8 mouse cellular contexts compared by ENCODE assay signal in the genomic region with DNA sequence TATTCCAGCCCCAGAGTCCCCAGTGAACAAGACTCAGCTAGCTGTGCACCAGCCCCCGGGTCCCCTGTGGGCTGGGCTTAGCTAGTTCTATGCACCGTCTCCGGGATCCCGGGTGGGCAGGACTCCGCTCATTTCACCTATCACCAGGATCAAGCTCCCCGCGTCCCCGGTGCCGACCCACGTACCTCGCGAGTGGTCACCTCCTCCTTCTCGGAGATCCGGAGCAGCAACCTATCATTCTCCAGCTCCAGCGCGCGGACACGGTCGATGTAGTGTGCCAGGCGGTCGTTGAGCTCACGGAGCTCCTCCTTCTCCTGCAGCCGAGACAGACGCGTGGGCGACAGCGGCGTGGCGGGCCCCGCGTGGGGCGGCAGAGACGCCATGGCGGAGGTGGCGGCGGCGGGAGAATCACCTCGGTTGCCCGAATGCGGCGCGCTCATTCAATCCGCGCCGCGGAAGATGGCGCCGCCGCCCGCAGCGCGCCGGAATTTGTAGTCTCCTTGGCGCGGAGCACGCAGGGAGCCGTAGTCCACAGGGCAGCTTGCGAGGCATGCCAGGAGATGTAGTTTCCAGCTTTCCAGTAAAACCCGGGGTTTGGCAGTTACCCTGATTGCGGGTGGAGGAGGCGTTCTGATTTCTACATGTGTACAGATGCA. TPM values are rescaled to one million over a fixed set of nuclear protein-coding genes. Genes with fewer than 3 reads are reported as not detected.
DNase-seq lines count a peak whose midpoint lies in the region; ATAC-seq lines count a peak whose summit lies in the region.

A gene (minus strand): TSS at position 467 of the 656 bp plus-strand sequence.

- H3K4me1 ChIP-seq in erythroblast, embryonic 14.5 days (ENCODE audit: control insufficient read depth): peaks cover 57% of the 10 kb centered on the region
- H3K4me1 ChIP-seq in intestine, embryonic 15.5 days (replicated peaks): peaks cover 36% of the 10 kb centered on the region

- peak within 1 kb of the TSS; percentile 72 for H3K27ac ChIP-seq in intestine, embryonic 15.5 days

- H3K36me3 ChIP-seq in erythroblast, embryonic 14.5 days (ENCODE audit: control insufficient read depth): peaks cover 12% of the 10 kb centered on the region
- no peaks in the 10 kb centered on the region for H3K36me3 ChIP-seq in intestine, embryonic 15.5 days

- H3K4me2 ChIP-seq in intestine, embryonic 15.5 days (replicated peaks): peak within 1 kb of the TSS; percentile 85

- H3K9ac ChIP-seq in intestine, embryonic 15.5 days: peak within 1 kb of the TSS; percentile 65

- peaks cover 42% of the 10 kb centered on the region for H3K27me3 ChIP-seq in erythroblast, embryonic 14.5 days (ENCODE audit: control insufficient read depth)
- no peaks in the 10 kb centered on the region for H3K27me3 ChIP-seq in intestine, embryonic 15.5 days (replicated peaks)

- under 1% methylated on average over 61 of the region's 61 CpGs for WGBS in intestine, embryonic 15.5 days

- no peak for ATAC-seq in erythroblast, adult 5-6 weeks (replicated peaks; ENCODE audit: low FRiP score, poor library complexity, severe bottlenecking)
- peak; percentile 55 for ATAC-seq in intestine, embryonic 15.5 days
- ATAC-seq in megakaryocyte-erythroid progenitor cell, adult 5-6 weeks (replicated peaks; ENCODE audit: low FRiP score, low TSS enrichment, poor library complexity, severe bottlenecking): peak; percentile 48

- peak within 1 kb of the TSS; percentile 81 for H3K4me3 ChIP-seq in erythroblast, embryonic 14.5 days (replicated peaks)
- peak within 1 kb of the TSS; percentile 67 for H3K4me3 ChIP-seq in intestine, embryonic 15.5 days (replicated peaks)

- DNase-seq in cerebellum, postnatal 4 days (ENCODE audit: low spot score in 2 of 2): peak; percentile 51 to 83
- DNase-seq in gastrocnemius, postnatal 10 days: peak; percentile 77
- DNase-seq in left cerebral cortex, postnatal 25 days (ENCODE audit: low spot score in 2 of 2): peak; percentile 85 to 91
- DNase-seq in right cerebral cortex, postnatal 25 days: peak; percentile 85

- H3K9me3 ChIP-seq in erythroblast, embryonic 14.5 days (ENCODE audit: control insufficient read depth, low read length): no peaks in the 10 kb centered on the region
- no peaks in the 10 kb centered on the region for H3K9me3 ChIP-seq in intestine, embryonic 15.5 days

- intact Hi-C loops in left cerebral cortex, postnatal 25 days (cut with DNase I): no loop called here

RNA-seq across cellular contexts. Expression of the gene that starts here (rescaled TPM):
- polyA plus RNA-seq in erythroblast, embryonic 14.5 days (2012): 1.1 and 1.3 TPM in 2 replicates
- total RNA-seq in erythroblast, adult 5-6 weeks (2015; ENCODE audit: low replicate concordance): 2.7 and 7.3 TPM in 2 replicates
- total RNA-seq in erythroblast, adult 5-6 weeks (2017; ENCODE audit: low replicate concordance): 9.3 and 9.7 TPM in 2 replicates
- total RNA-seq in gastrocnemius, postnatal 10 days (2021): 10 to 100 TPM; 24.0 to 28.1 TPM
- polyA plus RNA-seq in intestine, embryonic 15.5 days (2015; fragmentation: Nextera tagmentation; extraction: Ambion mirVana): 41.0 and 42.6 TPM in 2 replicates
- total RNA-seq in left cerebral cortex, postnatal 25 days (2021): 10 to 100 TPM; 15.1 to 18.9 TPM
- total RNA-seq in megakaryocyte-erythroid progenitor cell, adult 5-6 weeks (2014; fragmentation: Nextera tagmentation): 14.9 and 24.4 TPM in 2 replicates
- 24.0 and 29.0 TPM in 2 replicates for total RNA-seq in megakaryocyte-erythroid progenitor cell, adult 5-6 weeks (2017)

Comparison
In these comparisons a context has a peak if more than half of its experiments do, and no peak if none do; other contexts are left out.
1. RNA of the gene that starts here (polyA plus RNA-seq): 41.0 to 42.6 TPM in intestine, embryonic 15.5 days; 1.1 to 1.3 TPM in erythroblast, embryonic 14.5 days; every median in the first group is over 10 times any median in the second.
2. Peak in every context shown above with its lines, with median percentiles within 50 percentile points of each other: DNase-seq.